Mouse (Mus musculus): ENCODE data around the gene Ifi44.

Gene Ifi44

DNA sequence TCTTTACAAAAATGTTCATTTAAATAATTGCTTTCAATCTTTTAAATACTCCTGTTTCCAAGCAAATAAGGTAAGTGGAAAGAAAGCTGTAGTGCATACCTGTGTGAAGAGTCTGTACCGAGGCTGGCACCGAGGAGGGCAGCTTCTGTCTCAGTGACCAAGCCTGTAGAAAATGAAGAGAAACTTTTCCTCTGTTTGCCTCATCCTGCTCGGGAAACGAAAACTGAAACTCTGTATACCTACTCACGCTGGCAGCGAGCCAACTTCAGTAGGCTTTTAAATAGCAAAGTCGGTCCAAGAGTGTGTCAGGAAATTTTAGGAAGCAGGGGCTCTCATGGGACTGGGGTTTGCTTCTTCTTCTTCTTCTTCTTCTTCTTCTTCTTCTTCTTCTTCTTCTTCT is at the start of gene Ifi44:
Ifi44 (minus strand) TSS at position 224 of the 400 bp plus-strand sequence.
- no peak for DNase-seq (ENCODE audit: low read depth)

- DNase-seq (ENCODE audit: low read depth), result no peak
Measured at GRCm38 (mm10) chr3:151788622-151789021, 38.9 kb upstream of the Ifi44 start.

DNA sequence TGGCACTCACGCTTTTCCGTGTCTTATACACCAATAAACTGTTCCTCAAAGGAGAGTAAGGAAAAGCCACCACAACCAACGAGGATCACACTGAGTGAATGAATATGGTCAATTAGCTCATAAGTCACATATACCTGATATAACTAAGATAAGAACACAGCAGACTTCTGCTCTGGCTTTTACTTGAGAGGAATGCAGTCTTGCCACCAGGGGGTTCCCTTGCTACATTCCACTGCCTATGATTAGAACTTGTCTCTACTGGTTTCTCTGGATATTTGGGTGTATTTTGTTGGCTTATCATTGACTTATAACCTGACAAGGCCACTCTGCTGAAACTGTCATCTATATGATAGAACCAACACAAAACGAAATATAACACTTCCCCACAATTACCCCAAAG is 25.3 kb upstream of the Ifi44 start:
- DNase-seq (ENCODE audit: low read depth), result no peak

- DNase-seq (ENCODE audit: low read depth), result peak; percentile 35
Measured at GRCm38 (mm10) chr3:151771074-151771473, 21.3 kb upstream of the Ifi44 start.

DNA sequence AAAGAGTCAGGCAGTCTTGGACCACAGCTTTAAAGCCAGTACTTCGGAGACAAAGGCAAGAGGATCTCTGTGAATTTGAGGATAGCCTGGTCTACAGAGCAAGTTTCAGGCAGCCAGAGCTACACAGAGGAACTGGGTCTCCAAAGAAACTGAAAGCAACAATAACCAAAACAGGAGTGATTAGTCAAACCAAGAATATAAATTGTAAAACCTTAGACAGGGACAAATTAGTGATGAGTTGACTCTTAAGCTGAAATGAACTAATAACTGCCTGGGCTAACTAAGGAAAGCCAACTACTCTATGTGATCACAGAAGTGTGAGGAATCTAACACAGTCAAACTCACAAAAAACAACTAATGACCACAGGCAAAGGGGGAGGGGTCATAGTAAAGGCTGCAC is 1.2 kb downstream of the Ifi44 start:
- DNase-seq (ENCODE audit: low read depth), result no peak

DNA sequence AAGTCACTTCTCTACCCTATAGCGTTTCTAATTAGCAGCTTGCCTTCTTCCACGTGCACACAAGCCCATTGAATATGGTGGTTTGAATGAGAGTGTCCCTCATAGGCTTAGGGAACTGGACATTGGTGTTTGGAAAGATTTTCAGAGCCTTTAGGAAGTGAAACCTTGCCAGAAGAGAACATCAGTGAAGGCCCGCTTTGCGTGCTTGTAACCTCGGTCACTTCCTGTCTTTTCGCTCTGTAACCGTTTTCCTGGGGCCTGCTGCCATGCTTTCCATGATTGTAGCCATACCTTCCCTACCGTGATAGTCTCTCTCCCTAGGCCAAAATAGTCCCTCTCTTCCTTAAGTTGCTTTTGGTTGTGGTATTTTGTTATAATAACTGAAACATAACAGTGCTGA is 3.7 kb downstream of the Ifi44 start:
- no peak for DNase-seq (ENCODE audit: low read depth)

DNA sequence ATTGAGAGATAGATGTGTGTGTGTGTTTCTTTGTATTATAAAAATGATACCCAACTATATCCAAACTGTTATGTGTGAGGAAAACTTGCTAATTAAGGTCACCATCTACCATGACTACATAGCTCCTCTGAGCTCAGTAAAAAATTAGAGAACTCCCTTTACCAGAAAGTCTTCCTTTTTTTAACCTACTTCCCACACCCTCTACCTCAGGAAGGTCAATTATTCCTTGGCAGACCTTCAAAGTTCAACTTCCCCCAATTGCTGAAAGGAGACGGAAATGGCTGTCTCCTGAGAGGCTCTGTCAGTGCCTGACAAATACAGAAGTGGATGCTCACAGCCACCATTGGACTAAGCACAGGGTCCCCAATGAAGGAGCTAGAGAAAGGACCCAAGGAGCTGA is 7.5 kb downstream of the Ifi44 start:
- no peak for DNase-seq (ENCODE audit: low read depth)

- DNase-seq (ENCODE audit: low read depth), result peak; percentile 20
Measured at GRCm38 (mm10) chr3:151716246-151716645, 33.5 kb downstream of the Ifi44 start.

GRCm38 (mm10) chr3:151707335-151707734 is 42.4 kb downstream of the Ifi44 start:
- no peak for DNase-seq (ENCODE audit: low read depth)

Measured in c-Kit-positive CD71-negative TER-119-negative erythroid progenitor cells, embryonic 14.5 days (primary cell).